Comparison of ENCODE assay signal across 23 mouse cellular contexts in the genomic region with DNA sequence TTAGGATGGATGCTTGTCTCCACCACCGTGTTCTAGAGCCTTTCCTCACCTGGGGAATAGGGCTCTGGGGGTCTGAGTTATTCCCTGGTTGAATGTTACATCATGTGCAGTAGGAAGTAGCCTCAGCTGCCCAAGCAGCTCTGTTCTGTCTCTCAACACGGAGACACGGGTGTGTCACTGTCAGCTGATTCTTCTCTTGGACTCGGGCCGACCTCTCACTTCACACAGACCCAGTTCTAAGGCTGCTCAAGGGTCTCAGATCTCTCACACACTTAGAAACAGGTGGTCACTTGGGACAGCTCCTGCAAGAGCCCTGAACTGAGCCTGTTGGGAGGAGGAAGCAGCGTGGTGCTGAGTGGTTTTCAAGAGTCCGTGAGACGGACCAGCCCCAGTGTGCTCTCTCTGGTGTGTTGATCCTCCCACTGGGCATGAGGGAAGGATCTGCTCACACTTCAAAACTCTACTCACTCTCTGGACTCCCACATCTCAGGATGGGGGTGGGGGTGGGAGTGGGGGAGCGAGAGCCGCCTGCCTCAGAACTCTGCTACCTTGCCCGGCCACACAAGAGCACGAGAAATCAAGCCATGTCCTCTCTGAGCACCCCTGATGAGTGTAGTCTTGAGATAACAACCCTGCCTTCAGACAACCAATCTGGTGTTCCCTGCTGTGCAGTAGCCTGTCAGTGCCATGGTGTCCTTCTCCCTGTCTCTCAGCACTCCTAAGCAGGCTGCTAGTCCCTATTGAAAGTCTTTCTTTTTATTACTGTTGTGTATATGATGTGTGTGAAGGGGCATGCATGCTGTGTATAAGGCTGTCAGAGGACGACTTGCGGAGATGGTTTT. TPM values are rescaled to one million over a fixed set of nuclear protein-coding genes. Genes with fewer than 3 reads are reported as not detected.
DNase-seq lines count a peak whose midpoint lies in the region; ATAC-seq and TF ChIP-seq lines count a peak whose summit lies in the region.
"Had no signal": no experiment of that assay in that cellular context is flagged by ENCODE, and none has a peak within 500 bp of the region (broad histone marks: within the 10 kb centered on the region; RNA-seq: fewer than 3 reads in every experiment).

No protein-coding gene starts in this region.

- peak; percentile 39 for ATAC-seq in liver, embryonic 12.5 days
- no peak; the same call in 1 of the 2 replicates for ATAC-seq in liver, embryonic 11.5 days (replicated peaks; ENCODE audit: low FRiP score)
- ATAC-seq in lung, embryonic 16.5 days (ENCODE audit: low read depth), result peak; percentile 74
- 0 out of 2 replicates have a peak, but pooled peaks have one; percentile 12 for ATAC-seq in liver, postnatal 0 days
- ATAC-seq in megakaryocyte progenitor cell, adult 5-6 weeks (replicated peaks; ENCODE audit: poor library complexity), result peak; percentile 59
- ATAC-seq: forebrain, embryonic 16.5 days had no signal

- TF ChIP-seq EP300 in liver, postnatal 0 days (IDR thresholded peaks at IDR 0.05; ENCODE audit: low read depth), result no peak

- H3K9ac ChIP-seq in liver, embryonic 12.5 days, result no peak overlapping the region
- no peak overlapping the region for H3K9ac ChIP-seq in liver, embryonic 11.5 days (ENCODE audit: low read depth, low read length)
- no peak overlapping the region for H3K9ac ChIP-seq in lung, embryonic 16.5 days (ENCODE audit: low read length)
- H3K9ac ChIP-seq in liver, postnatal 0 days (replicated peaks), result no peak overlapping the region
- H3K9ac ChIP-seq: embryonic facial prominence, embryonic 13.5 days; forebrain, embryonic 12.5 days; heart, embryonic 12.5 days had no signal

- no peaks in the 10 kb centered on the region for H3K9me3 ChIP-seq in liver, embryonic 12.5 days (replicated peaks)
- H3K9me3 ChIP-seq in liver, embryonic 11.5 days (ENCODE audit: control insufficient read depth, low read length), result no peaks in the 10 kb centered on the region
- no peaks in the 10 kb centered on the region for H3K9me3 ChIP-seq in lung, embryonic 16.5 days (ENCODE audit: control insufficient read depth, low read length)
- no peaks in the 10 kb centered on the region for H3K9me3 ChIP-seq in liver, postnatal 0 days (ENCODE audit: low read length)
- H3K9me3 ChIP-seq: embryonic facial prominence, embryonic 13.5 days; forebrain, embryonic 12.5 days; heart, embryonic 12.5 days; hindbrain, embryonic 10.5 days had no signal

- no peak overlapping the region for H3K4me2 ChIP-seq in liver, embryonic 12.5 days
- no peak overlapping the region for H3K4me2 ChIP-seq in liver, embryonic 11.5 days
- no peak overlapping the region; the same call in 1 of the 2 replicates for H3K4me2 ChIP-seq in lung, embryonic 16.5 days (ENCODE audit: low read depth, low read length)
- no peak overlapping the region for H3K4me2 ChIP-seq in liver, postnatal 0 days (ENCODE audit: low read depth, low read length)
- H3K4me2 ChIP-seq: embryonic facial prominence, embryonic 13.5 days; forebrain, embryonic 12.5 days; heart, embryonic 12.5 days had no signal

- no peak overlapping the region for H3K4me3 ChIP-seq in liver, embryonic 12.5 days
- H3K4me3 ChIP-seq in liver, embryonic 11.5 days (ENCODE audit: low read depth, low read length), result no peak overlapping the region
- H3K4me3 ChIP-seq in lung, embryonic 16.5 days (ENCODE audit: low read length), result no peak overlapping the region
- H3K4me3 ChIP-seq in liver, postnatal 0 days (ENCODE audit: low read depth, low read length), result no peak overlapping the region
- H3K4me3 ChIP-seq: embryonic facial prominence, embryonic 13.5 days; forebrain, embryonic 12.5 days; heart, adult 2 months; heart, embryonic 12.5 days; hindbrain, embryonic 10.5 days had no signal

- no peaks in the 10 kb centered on the region for H3K36me3 ChIP-seq in liver, embryonic 12.5 days
- no peaks in the 10 kb centered on the region for H3K36me3 ChIP-seq in liver, embryonic 11.5 days (ENCODE audit: control insufficient read depth, insufficient read depth, low read length)
- H3K36me3 ChIP-seq in lung, embryonic 16.5 days (ENCODE audit: control insufficient read depth, insufficient read depth, low read length), result no peaks in the 10 kb centered on the region
- H3K36me3 ChIP-seq in liver, postnatal 0 days (replicated peaks; ENCODE audit: insufficient read depth, low read length), result no peaks in the 10 kb centered on the region
- H3K36me3 ChIP-seq: embryonic facial prominence, embryonic 13.5 days; forebrain, embryonic 12.5 days; heart, embryonic 12.5 days; hindbrain, embryonic 10.5 days had no signal

- H3K27me3 ChIP-seq in liver, embryonic 12.5 days (replicated peaks), result peaks cover 6% of the 10 kb centered on the region
- peaks cover 3% of the 10 kb centered on the region; the same call in 1 of the 2 replicates for H3K27me3 ChIP-seq in liver, embryonic 11.5 days (replicated peaks; ENCODE audit: control insufficient read depth, insufficient read depth, low read length)
- H3K27me3 ChIP-seq in lung, embryonic 16.5 days (ENCODE audit: control insufficient read depth, insufficient read depth, low read depth, low read length), result no peaks in the 10 kb centered on the region
- no peaks in the 10 kb centered on the region for H3K27me3 ChIP-seq in liver, postnatal 0 days (ENCODE audit: insufficient read depth, low read length)
- H3K27me3 ChIP-seq: CH12.LX; embryonic facial prominence, embryonic 13.5 days; forebrain, embryonic 12.5 days had no signal

- 34% methylated on average over 14 of the region's 14 CpGs for WGBS in liver, embryonic 12.5 days (ENCODE audit: insufficient replicate concordance)
- WGBS in liver, embryonic 11.5 days, result 46% methylated on average over 14 of the region's 14 CpGs
- WGBS in lung, embryonic 16.5 days, result 24% methylated on average over 14 of the region's 14 CpGs
- WGBS in liver, postnatal 0 days (ENCODE audit: insufficient replicate concordance), result 56% methylated on average over 14 of the region's 14 CpGs

- no peak for TF ChIP-seq CTCF in liver, postnatal 0 days (IDR thresholded peaks at IDR 0.05; ENCODE audit: low read depth)

- peaks cover 18% of the 10 kb centered on the region for H3K4me1 ChIP-seq in liver, embryonic 12.5 days
- no peaks in the 10 kb centered on the region; the same call in 1 of the 2 replicates for H3K4me1 ChIP-seq in liver, embryonic 11.5 days (replicated peaks; ENCODE audit: control insufficient read depth, insufficient read depth, low read length)
- peaks cover 5% of the 10 kb centered on the region; the same call in 1 of the 2 replicates for H3K4me1 ChIP-seq in lung, embryonic 16.5 days (replicated peaks; ENCODE audit: control insufficient read depth, insufficient read depth, low read length)
- H3K4me1 ChIP-seq in liver, postnatal 0 days (ENCODE audit: insufficient read depth), result peaks cover 10% of the 10 kb centered on the region
- H3K4me1 ChIP-seq: embryonic facial prominence, embryonic 13.5 days; forebrain, embryonic 12.5 days; hindbrain, embryonic 10.5 days had no signal

- no peak overlapping the region for H3K27ac ChIP-seq in liver, embryonic 12.5 days
- no peak overlapping the region; the same call in 1 of the 2 replicates for H3K27ac ChIP-seq in liver, embryonic 11.5 days (ENCODE audit: low read depth, low read length)
- no peak overlapping the region for H3K27ac ChIP-seq in lung, embryonic 16.5 days (ENCODE audit: low read length)
- H3K27ac ChIP-seq in liver, postnatal 0 days (ENCODE audit: low read depth), result no peak overlapping the region
- H3K27ac ChIP-seq: embryonic facial prominence, embryonic 13.5 days; forebrain, embryonic 12.5 days; heart, adult 2 months; hindbrain, embryonic 10.5 days had no signal

- DNase-seq in liver, embryonic 11.5 days (ENCODE audit: low spot score), result no peak
- DNase-seq in lung, postnatal 14 days, result no peak
- no peak for DNase-seq in liver, postnatal 0 days
- DNase-seq in spleen, postnatal 10 days (ENCODE audit: low spot score in 2 of 2), result no peak
- DNase-seq: adrenal gland, adult 2 months; adrenal gland, postnatal 25 days; cerebellum, adult 18-20 months; cerebellum, adult 9-11 months; cerebellum, postnatal 36 days; gastrocnemius, postnatal 10 days; heart, adult 2 months had no signal

RNA-seq across cellular contexts. Expression of gene Mixl1, which starts 12.3 kb away (rescaled TPM):
- 1.0 and 1.1 TPM in 2 replicates for polyA plus RNA-seq in liver, embryonic 12.5 days (2016; fragmentation: Nextera tagmentation; extraction: Ambion mirVana)
- 1.8 and 2.0 TPM in 2 replicates for polyA plus RNA-seq in liver, embryonic 11.5 days (2014; fragmentation: Nextera tagmentation; extraction: Ambion mirVana)
- polyA plus RNA-seq in lung, embryonic 16.5 days (2015; fragmentation: Nextera tagmentation; extraction: Ambion mirVana), result 0.15 and 0.35 TPM in 2 replicates
- 0.08 TPM in 1 of 2 replicates, not detected in the other for polyA plus RNA-seq in liver, postnatal 0 days (2015; fragmentation: Nextera tagmentation; extraction: Ambion mirVana)
- total RNA-seq in megakaryocyte progenitor cell, adult 5-6 weeks (2015), result not detected in 2 replicates
- total RNA-seq in megakaryocyte progenitor cell, adult 5-6 weeks (2017), result not detected in 2 replicates
- total RNA-seq: adrenal gland, adult 2 months; adrenal gland, postnatal 25 days; CH12.LX; gastrocnemius, postnatal 10 days; gastrocnemius, postnatal 4 days; heart, adult 2 months; heart, postnatal 25 days had no signal
- polyA plus RNA-seq: forebrain, embryonic 12.5 days; forebrain, embryonic 16.5 days; frontal cortex, adult 2 months; heart, adult 2 months; heart, embryonic 12.5 days; hindbrain, embryonic 10.5 days had no signal

RNA-seq across cellular contexts. Expression of gene Acbd3, which starts 16.7 kb away (rescaled TPM):
- 13.9 and 15.6 TPM in 2 replicates for polyA plus RNA-seq in liver, embryonic 12.5 days (2016; fragmentation: Nextera tagmentation; extraction: Ambion mirVana)
- polyA plus RNA-seq in liver, embryonic 11.5 days (2014; fragmentation: Nextera tagmentation; extraction: Ambion mirVana), result 17.5 and 18.4 TPM in 2 replicates
- polyA plus RNA-seq in lung, embryonic 16.5 days (2015; fragmentation: Nextera tagmentation; extraction: Ambion mirVana), result 20.7 and 21.2 TPM in 2 replicates
- polyA plus RNA-seq in liver, postnatal 0 days (2015; fragmentation: Nextera tagmentation; extraction: Ambion mirVana), result 7.3 and 7.9 TPM in 2 replicates
- 23.9 and 27.3 TPM in 2 replicates for total RNA-seq in megakaryocyte progenitor cell, adult 5-6 weeks (2015)
- 43.0 and 46.5 TPM in 2 replicates for total RNA-seq in megakaryocyte progenitor cell, adult 5-6 weeks (2017)
